ENCODE assay signal across 9 mouse cellular contexts in the genomic region with DNA sequence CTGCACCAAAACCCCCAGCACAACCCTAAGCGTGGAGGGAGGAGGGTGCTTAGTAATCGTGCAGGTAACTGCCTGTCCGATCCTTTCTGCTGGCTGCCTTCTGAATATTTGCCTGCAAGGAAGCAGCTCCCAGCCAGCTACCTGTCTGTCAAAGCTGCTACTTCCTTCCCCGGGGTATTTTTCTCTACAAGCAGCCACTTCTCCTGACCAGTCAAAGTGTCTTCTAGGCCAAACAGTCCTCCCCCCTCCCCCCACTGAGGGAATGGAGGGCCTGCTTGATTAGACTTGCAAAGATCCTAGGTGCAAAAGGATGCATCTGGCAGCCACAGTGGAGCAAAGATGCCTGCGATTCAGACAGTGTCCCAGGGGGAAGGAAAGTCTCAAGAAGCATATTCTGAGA. TPM values are rescaled to one million over a fixed set of nuclear protein-coding genes. Genes with fewer than 3 reads are reported as not detected.
A peak's percentile ranks its signal among the peaks of the same experiment; 100 is the strongest.
DNase-seq lines count a peak whose midpoint lies in the region; ATAC-seq and TF ChIP-seq lines count a peak whose summit lies in the region.
"Had no signal": no experiment of that assay in that cellular context is flagged by ENCODE, and none has a peak within 500 bp of the region (broad histone marks: within the 10 kb centered on the region; RNA-seq: fewer than 3 reads in every experiment).

No protein-coding gene starts in this region.

- peaks cover 68% of the 10 kb centered on the region for H3K36me3 ChIP-seq in forebrain, embryonic 10.5 days (replicated peaks)
- H3K36me3 ChIP-seq in forebrain, postnatal 0 days (ENCODE audit: insufficient read depth) = no peaks in the 10 kb centered on the region
- no peaks in the 10 kb centered on the region for H3K36me3 ChIP-seq in CH12.LX (replicated peaks in 1 of 2; ENCODE audit: control insufficient read depth in 1 of 2, insufficient read depth in 1 of 2, low read length in 1 of 2)
- no peaks in the 10 kb centered on the region; the same call in 1 of the 2 replicates for H3K36me3 ChIP-seq in forebrain, embryonic 11.5 days (ENCODE audit: control insufficient read depth, insufficient read depth, low read length)
- H3K36me3 ChIP-seq in limb, embryonic 13.5 days = peaks cover 45% of the 10 kb centered on the region
- H3K36me3 ChIP-seq in liver, embryonic 12.5 days = no peaks in the 10 kb centered on the region
- H3K36me3 ChIP-seq: intestine, embryonic 15.5 days had no signal

- ATAC-seq in forebrain, postnatal 0 days = no peak
- no peak; the same call in 1 of the 2 replicates for ATAC-seq in forebrain, embryonic 11.5 days (replicated peaks; ENCODE audit: low FRiP score)
- ATAC-seq in limb, embryonic 13.5 days (ENCODE audit: low FRiP score, low read depth) = no peak
- no peak for ATAC-seq in megakaryocyte, adult 5-6 weeks (ENCODE audit: poor library complexity, severe bottlenecking)
- ATAC-seq in liver, embryonic 12.5 days = no peak
- ATAC-seq: intestine, embryonic 15.5 days had no signal

- no peak for DNase-seq in forebrain, embryonic 10.5 days (ENCODE audit: extremely low spot score, low spot score)
- DNase-seq in forebrain, postnatal 0 days = no peak
- DNase-seq in CH12.LX (ENCODE audit: extremely low read depth) = peak; percentile 91
- DNase-seq in forebrain, embryonic 11.5 days (ENCODE audit: low spot score) = no peak
- DNase-seq in right cerebral cortex, adult 18-20 months = no peak

- peak overlapping the region; percentile 64 for H3K27ac ChIP-seq in forebrain, embryonic 10.5 days
- H3K27ac ChIP-seq in forebrain, postnatal 0 days (ENCODE audit: low read depth, low read length) = no peak overlapping the region
- H3K27ac ChIP-seq in CH12.LX (ENCODE audit: insufficient read depth, low read depth) = no peak overlapping the region
- H3K27ac ChIP-seq in forebrain, embryonic 11.5 days (ENCODE audit: low read depth, low read length) = peak overlapping the region; percentile 41; the same call in 1 of the 2 replicates
- peak overlapping the region; percentile 48; the same call in 1 of the 2 replicates for H3K27ac ChIP-seq in limb, embryonic 13.5 days
- H3K27ac ChIP-seq in liver, embryonic 12.5 days = no peak overlapping the region
- H3K27ac ChIP-seq: intestine, embryonic 15.5 days had no signal

- TF ChIP-seq POLR2A in CH12.LX (IDR thresholded peaks at IDR 0.05; ENCODE audit: low read depth, low read length) = no peak

- in situ Hi-C loops in CH12.LX (cut with MboI; ENCODE audit: low pct_ligation_motif_present, low pct_unique_long_range_greater_than_20kb, low sequenced_read_pairs) = no loop called here

- no peak for TF ChIP-seq CTCF in forebrain, postnatal 0 days (IDR thresholded peaks at IDR 0.05; ENCODE audit: low read depth)
- no peak for TF ChIP-seq CTCF in CH12.LX (conservative IDR thresholded peaks at IDR 0.05 in 1 of 2, IDR thresholded peaks at IDR 0.05 in 1 of 2; ENCODE audit: low read depth in 2 of 2, low read length in 2 of 2)

- peaks cover 87% of the 10 kb centered on the region for H3K4me1 ChIP-seq in forebrain, embryonic 10.5 days
- H3K4me1 ChIP-seq in forebrain, postnatal 0 days (ENCODE audit: insufficient read depth) = peaks cover 17% of the 10 kb centered on the region
- peaks cover 6 to 26% of the 10 kb centered on the region in 2 experiments for H3K4me1 ChIP-seq in CH12.LX (ENCODE audit: control insufficient read depth in 1 of 2, insufficient read depth in 2 of 2)
- H3K4me1 ChIP-seq in forebrain, embryonic 11.5 days (replicated peaks; ENCODE audit: control insufficient read depth, insufficient read depth, low read length) = peaks cover 42% of the 10 kb centered on the region
- H3K4me1 ChIP-seq in limb, embryonic 13.5 days = peaks cover 94% of the 10 kb centered on the region
- no peaks in the 10 kb centered on the region for H3K4me1 ChIP-seq in liver, embryonic 12.5 days

- no peaks in the 10 kb centered on the region; the same call in 1 of the 2 replicates for H3K9me3 ChIP-seq in forebrain, embryonic 10.5 days
- no peaks in the 10 kb centered on the region for H3K9me3 ChIP-seq in forebrain, postnatal 0 days (ENCODE audit: low read length)
- H3K9me3 ChIP-seq in CH12.LX (replicated peaks; ENCODE audit: low read length) = no peaks in the 10 kb centered on the region
- H3K9me3 ChIP-seq in forebrain, embryonic 11.5 days (ENCODE audit: control insufficient read depth, low read length) = no peaks in the 10 kb centered on the region
- no peaks in the 10 kb centered on the region for H3K9me3 ChIP-seq in limb, embryonic 13.5 days
- no peaks in the 10 kb centered on the region for H3K9me3 ChIP-seq in liver, embryonic 12.5 days (replicated peaks)
- H3K9me3 ChIP-seq: intestine, embryonic 15.5 days had no signal

- no peak for TF ChIP-seq RAD21 in CH12.LX (IDR thresholded peaks at IDR 0.05; ENCODE audit: low read depth, low read length)

- no peak overlapping the region; the same call in 1 of the 2 replicates for H3K4me3 ChIP-seq in forebrain, embryonic 10.5 days
- H3K4me3 ChIP-seq in forebrain, postnatal 0 days (ENCODE audit: low read depth, low read length) = no peak overlapping the region
- no peak overlapping the region for H3K4me3 ChIP-seq in CH12.LX (replicated peaks in 1 of 3; ENCODE audit: low read depth in 2 of 3, low read length in 2 of 3, poor library complexity in 1 of 3)
- no peak overlapping the region for H3K4me3 ChIP-seq in forebrain, embryonic 11.5 days (ENCODE audit: low read depth, low read length)
- no peak overlapping the region for H3K4me3 ChIP-seq in limb, embryonic 13.5 days
- no peak overlapping the region for H3K4me3 ChIP-seq in liver, embryonic 12.5 days
- H3K4me3 ChIP-seq: intestine, embryonic 15.5 days had no signal

- no peaks in the 10 kb centered on the region; the same call in 1 of the 2 replicates for H3K27me3 ChIP-seq in forebrain, embryonic 10.5 days (ENCODE audit: poor library complexity, severe bottlenecking)
- no peaks in the 10 kb centered on the region for H3K27me3 ChIP-seq in forebrain, postnatal 0 days (ENCODE audit: insufficient read depth, low read length)
- H3K27me3 ChIP-seq in CH12.LX (replicated peaks) = no peaks in the 10 kb centered on the region
- no peaks in the 10 kb centered on the region for H3K27me3 ChIP-seq in forebrain, embryonic 11.5 days (ENCODE audit: control insufficient read depth, insufficient read depth, low read length)
- no peaks in the 10 kb centered on the region for H3K27me3 ChIP-seq in limb, embryonic 13.5 days
- peaks cover 4% of the 10 kb centered on the region for H3K27me3 ChIP-seq in liver, embryonic 12.5 days (replicated peaks)
- H3K27me3 ChIP-seq: intestine, embryonic 15.5 days had no signal

- peak; percentile 41; the same call in 1 of the 2 replicates for TF ChIP-seq EP300 in CH12.LX (IDR thresholded peaks at IDR 0.05; ENCODE audit: low read length)

- H3K79me2 ChIP-seq in CH12.LX (replicated peaks; ENCODE audit: control insufficient read depth, extremely low read depth, insufficient read depth, poor library complexity, severe bottlenecking) = no peaks in the 10 kb centered on the region

- dilution Hi-C loops in CH12.LX (cut with MboI; ENCODE audit: extremely low pct_ligation_motif_present, extremely low pct_unique_long_range_greater_than_20kb, low sequenced_read_pairs) = no loop called here

- no peak overlapping the region for H3K4me2 ChIP-seq in forebrain, postnatal 0 days (ENCODE audit: low read depth)
- H3K4me2 ChIP-seq in CH12.LX (ENCODE audit: insufficient read depth, low read depth, poor library complexity, severe bottlenecking) = peak overlapping the region; percentile 19; the same call in 1 of the 2 replicates
- no peak overlapping the region for H3K4me2 ChIP-seq in forebrain, embryonic 11.5 days (ENCODE audit: low read depth, low read length, severe bottlenecking)
- H3K4me2 ChIP-seq in limb, embryonic 13.5 days (replicated peaks) = peak overlapping the region; percentile 60
- H3K4me2 ChIP-seq in liver, embryonic 12.5 days = no peak overlapping the region
- H3K4me2 ChIP-seq: intestine, embryonic 15.5 days had no signal

- WGBS in forebrain, embryonic 10.5 days = 39% methylated on average over 5 of the region's 5 CpGs
- 16% methylated on average over 5 of the region's 5 CpGs for WGBS in forebrain, postnatal 0 days
- 42% methylated on average over 5 of the region's 5 CpGs for WGBS in forebrain, embryonic 11.5 days
- WGBS in limb, embryonic 13.5 days = 22% methylated on average over 5 of the region's 5 CpGs
- 18% methylated on average over 5 of the region's 5 CpGs for WGBS in liver, embryonic 12.5 days (ENCODE audit: insufficient replicate concordance)

- H3K9ac ChIP-seq in forebrain, postnatal 0 days = no peak overlapping the region
- H3K9ac ChIP-seq in CH12.LX (ENCODE audit: insufficient read depth, low read depth) = no peak overlapping the region
- no peak overlapping the region for H3K9ac ChIP-seq in forebrain, embryonic 11.5 days (ENCODE audit: low read length)
- peak overlapping the region; percentile 26; the same call in 1 of the 2 replicates for H3K9ac ChIP-seq in limb, embryonic 13.5 days
- no peak overlapping the region for H3K9ac ChIP-seq in liver, embryonic 12.5 days
- H3K9ac ChIP-seq: intestine, embryonic 15.5 days had no signal

TF ChIP-seq in CH12.LX, 34 proteins besides CTCF, POLR2A, EP300 and RAD21:
- TF ChIP-seq MAFK (IDR thresholded peaks at IDR 0.05; ENCODE audit: insufficient replicate concordance, low read length) = 0 out of 2 replicates have a peak, but pooled peaks have one; percentile 7
- 0 out of 2 replicates have a peak, but pooled peaks have one; percentile 37 for TF ChIP-seq MAZ (IDR thresholded peaks at IDR 0.05; ENCODE audit: low read depth, low read length)
- peak; percentile 55; the same call in 1 of the 2 replicates for TF ChIP-seq CHD2 (IDR thresholded peaks at IDR 0.05; ENCODE audit: low read length)
- TF ChIP-seq ZMIZ1 (IDR thresholded peaks at IDR 0.05; ENCODE audit: low read depth, low read length) = no peak
- TF ChIP-seq MEF2A (IDR thresholded peaks at IDR 0.05; ENCODE audit: borderline replicate concordance, low read depth, low read length) = peak; percentile 28; the same call in 1 of the 2 replicates
- peak; percentile 21; the same call in 1 of the 2 replicates for TF ChIP-seq TCF12 (IDR thresholded peaks at IDR 0.05; ENCODE audit: low read depth, low read length)
TF ChIP-seq in CH12.LX: peak in this region for 5.

RNA-seq across cellular contexts. Expression of a gene that starts 7.9 kb away (rescaled TPM):
- 25.9 TPM in 2 replicates for polyA plus RNA-seq in forebrain, embryonic 10.5 days (2016; fragmentation: Nextera tagmentation; extraction: Ambion mirVana)
- 12.3 TPM in 2 replicates for total RNA-seq in forebrain, postnatal 0 days (2014; rRNA removed)
- polyA plus RNA-seq in forebrain, postnatal 0 days (2015; fragmentation: Nextera tagmentation; extraction: Ambion mirVana) = 2.8 and 3.5 TPM in 2 replicates
- 0.25 and 0.29 TPM in 2 replicates for total RNA-seq in CH12.LX (2012; rRNA removed)
- total RNA-seq in CH12.LX (2014; rRNA removed) = 0.47 and 0.67 TPM in 2 replicates
- polyA plus RNA-seq in CH12.LX (2012; ENCODE audit: insufficient read length, low read depth) = 1.2 and 1.5 TPM in 2 replicates
- polyA plus RNA-seq in forebrain, embryonic 11.5 days (2014; fragmentation: Nextera tagmentation; extraction: Ambion mirVana) = 35.6 and 35.9 TPM in 2 replicates
- polyA plus RNA-seq in limb, embryonic 13.5 days (2015; fragmentation: Nextera tagmentation; extraction: Ambion mirVana) = 58.7 and 63.5 TPM in 2 replicates
- total RNA-seq in megakaryocyte, adult 5-6 weeks (2015) = 0.07 TPM in 1 of 2 replicates, not detected in the other
- total RNA-seq in megakaryocyte, adult 5-6 weeks (2017) = not detected in 2 replicates
- 1.1 and 1.7 TPM in 2 replicates for polyA plus RNA-seq in liver, embryonic 12.5 days (2016; fragmentation: Nextera tagmentation; extraction: Ambion mirVana)

Comparison
In these comparisons a context has a peak if more than half of its experiments do, and no peak if none do; other contexts are left out.
1. H3K27ac ChIP-seq: peak in forebrain, embryonic 10.5 days (single experiment), forebrain, embryonic 11.5 days (single experiment) and limb, embryonic 13.5 days (single experiment); none in forebrain, postnatal 0 days (single experiment), CH12.LX (single experiment) and liver, embryonic 12.5 days (single experiment).
2. H3K4me2 ChIP-seq: peak in CH12.LX (single experiment) and limb, embryonic 13.5 days (single experiment); none in forebrain, postnatal 0 days (single experiment), forebrain, embryonic 11.5 days (single experiment) and liver, embryonic 12.5 days (single experiment).